Mouse (Mus musculus) neutrophil, adult 5-6 weeks (primary cell): Measurements from ENCODE around the gene Podxl2. TPM values are rescaled to one million over a fixed set of nuclear protein-coding genes. Genes with fewer than 3 reads are reported as not detected.

Source experiments
- ATAC-seq: fragments of 151-379, 151-347 bp; 2 replicates; pipeline ENCODE4 v1.8.0; 2017; ENCODE audit warnings: mild to moderate bottlenecking, moderate TSS enrichment; ENCODE audit not compliant: insufficient number of reproducible peaks, poor library complexity, low FRiP score, severe bottlenecking; ENCODE audit errors: extremely low read depth
- total RNA-seq: library from RNA; stranded (forward); fragments of 200-1000 nt; gene quantifications from 2 replicates; pipeline ENCODE4 v1.2.3, GENCODE M21; 2017

Gene Podxl2
- total RNA-seq, 1 experiment from 2014 or later, result 0.58 TPM

DNA sequence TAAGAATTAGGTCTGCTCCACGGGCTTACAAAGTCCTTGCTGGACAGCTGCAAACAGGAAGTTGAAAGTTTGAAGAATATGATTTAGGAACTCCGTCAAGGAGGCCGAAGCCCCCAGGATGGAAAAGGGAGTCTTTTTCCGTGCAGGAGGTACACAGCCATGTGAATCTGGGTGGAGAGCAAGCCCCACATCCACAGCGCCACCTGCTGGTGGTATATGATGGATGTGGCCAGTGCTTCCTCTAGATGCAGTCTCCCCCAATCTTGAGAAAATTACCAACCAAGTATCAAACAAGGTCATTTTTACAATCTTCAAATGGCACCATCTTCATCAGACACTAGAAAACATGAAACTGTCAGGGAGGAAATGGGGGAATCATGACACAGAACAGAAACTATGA is 18.7 kb upstream of the Podxl2 start:
- 0 out of 2 replicates have a peak, but pooled peaks have one; percentile 24 for ATAC-seq

DNA sequence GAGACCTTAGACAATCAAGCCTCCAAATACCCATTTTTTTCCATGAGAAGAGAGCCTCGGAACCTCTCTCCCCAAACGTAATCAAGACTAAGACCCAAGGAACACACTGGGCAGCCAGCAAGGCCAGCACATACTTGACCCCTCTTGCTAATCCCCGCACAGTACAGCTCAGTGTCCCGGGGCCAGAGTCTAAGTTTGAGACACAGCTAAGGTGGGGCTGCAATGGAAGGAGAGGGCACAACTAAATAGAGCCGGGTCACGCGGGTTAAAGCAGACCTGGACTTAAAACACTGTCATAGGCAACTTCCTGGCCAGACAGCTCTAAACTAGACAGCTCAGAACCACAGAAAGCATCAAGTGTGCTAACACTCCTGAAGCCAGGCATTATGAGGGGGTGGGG is 16.0 kb upstream of the Podxl2 start:
- no peak for ATAC-seq

GRCm38 (mm10) chr6:88889410-88890042 is 14.7 kb upstream of the Podxl2 start:
- no peak for ATAC-seq

DNA sequence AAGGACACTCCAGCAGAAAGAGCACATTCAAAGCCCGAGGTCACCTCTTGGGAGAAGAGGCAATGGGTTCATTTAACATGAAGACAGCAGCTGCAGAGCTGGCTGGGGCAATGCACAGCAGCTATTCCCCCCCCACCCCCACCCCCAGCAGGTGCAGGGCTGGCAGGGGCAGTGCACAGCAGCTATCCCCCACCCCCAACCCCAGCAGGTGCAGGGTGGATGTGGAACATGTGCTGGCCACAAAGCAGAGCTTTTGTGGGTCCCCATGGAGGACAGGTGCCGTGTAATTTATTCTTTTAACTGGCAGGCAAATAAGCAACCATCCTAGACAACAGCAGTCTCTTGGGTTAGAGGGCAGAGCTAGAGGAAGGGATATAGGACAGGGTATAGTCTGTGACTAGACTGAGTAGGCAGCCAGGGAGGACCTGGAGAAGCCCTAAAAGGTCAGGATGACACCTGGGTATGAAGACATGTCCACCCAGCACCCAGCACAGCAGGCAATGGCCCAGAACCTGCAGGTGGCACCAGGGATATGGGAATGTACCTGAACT is 11.6 kb upstream of the Podxl2 start:
- ATAC-seq, result no peak

DNA sequence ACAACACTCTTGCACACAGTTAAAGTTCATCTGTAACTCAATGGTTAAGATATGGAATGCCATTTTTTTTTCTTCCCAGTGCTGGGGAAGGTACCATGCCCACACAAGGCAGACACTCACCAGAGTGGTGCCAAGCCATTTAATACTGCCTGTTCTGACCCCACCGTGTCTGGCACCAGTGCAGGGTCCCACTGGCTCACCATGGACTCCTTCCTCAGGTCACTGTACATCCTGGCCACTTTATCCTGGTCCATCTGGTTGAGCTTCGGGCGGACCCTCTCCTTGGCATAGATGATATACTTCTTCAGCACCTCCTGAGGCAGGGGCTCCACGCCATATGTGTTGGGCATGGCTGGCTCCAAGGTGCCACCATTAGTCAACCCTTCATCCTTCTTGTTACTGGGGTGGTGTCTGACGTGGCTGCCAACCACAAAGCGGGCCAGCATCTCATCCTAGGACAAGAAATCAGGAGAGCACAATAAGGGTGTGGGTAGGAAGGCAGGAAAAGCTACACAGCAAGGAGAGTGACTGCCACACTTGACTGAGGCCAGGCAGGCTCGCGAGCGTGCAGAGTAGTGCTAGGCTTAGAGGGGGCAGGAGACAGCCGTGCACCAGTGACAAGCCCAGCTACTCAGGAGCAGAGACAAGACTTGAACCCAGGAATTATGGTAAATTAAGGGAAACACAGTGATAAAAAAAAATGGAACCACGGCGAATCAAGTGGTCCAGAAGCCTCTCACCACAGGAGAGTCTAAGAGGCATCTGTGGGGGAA is 11.0 kb upstream of the Podxl2 start:
- no peak for ATAC-seq

DNA sequence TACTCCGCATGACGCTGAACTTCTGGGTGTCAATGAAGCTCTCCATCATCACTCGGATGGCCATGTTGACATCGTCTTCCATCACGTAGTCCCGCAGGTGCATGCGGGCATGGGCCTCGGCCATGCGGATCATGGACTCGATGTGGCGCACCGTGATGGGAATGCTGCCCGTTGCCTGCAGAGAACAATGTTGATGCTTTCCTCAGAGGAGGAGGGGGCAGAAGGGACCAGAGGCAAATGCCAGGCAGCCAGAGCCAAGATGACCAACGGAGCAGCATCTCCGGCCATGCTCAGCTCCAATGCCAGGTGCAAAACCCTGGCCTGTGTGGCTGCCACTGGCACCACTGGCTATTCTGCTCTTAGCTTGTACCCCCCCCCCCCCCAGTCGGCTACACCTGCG is 9.8 kb upstream of the Podxl2 start:
- ATAC-seq, result no peak

DNA sequence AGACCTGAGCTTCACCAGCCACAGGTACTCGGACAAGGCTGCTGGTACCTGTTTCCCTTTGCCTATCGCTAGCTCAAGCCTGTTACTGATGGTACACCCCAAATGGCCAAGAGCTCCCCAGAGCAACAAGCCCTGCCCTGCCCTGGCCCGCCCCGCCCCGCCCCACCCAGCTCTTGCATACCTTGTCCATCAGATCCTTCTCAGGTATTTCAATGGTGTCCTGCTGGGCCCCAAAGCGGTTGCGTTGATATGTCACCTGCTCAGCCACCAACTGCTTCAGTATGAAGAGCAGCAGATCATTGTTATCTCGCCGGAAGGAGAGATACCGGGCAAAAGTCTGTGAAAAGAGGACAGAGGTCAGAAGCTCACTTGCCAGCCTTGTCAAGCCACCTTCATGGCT is 9.4 kb upstream of the Podxl2 start:
- no peak for ATAC-seq

DNA sequence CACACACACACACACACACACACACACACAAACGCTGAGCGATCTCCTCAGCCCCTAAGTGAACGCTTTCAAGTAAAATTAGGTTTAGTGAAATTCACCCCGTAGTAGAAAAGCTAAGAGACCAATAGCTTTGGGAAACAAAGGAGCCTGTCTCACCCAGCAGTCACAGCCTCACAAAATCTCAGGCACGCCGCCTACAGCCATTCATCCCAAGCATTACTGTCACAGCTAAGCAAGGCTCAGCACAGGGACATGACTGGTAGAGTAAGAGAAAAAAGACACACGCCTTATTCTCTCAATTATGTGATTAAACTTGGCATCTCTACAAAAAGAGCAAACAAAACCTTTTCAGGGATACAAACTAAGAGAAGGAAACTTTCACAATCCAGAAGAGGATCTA is 6.5 kb upstream of the Podxl2 start:
- no peak for ATAC-seq

- ATAC-seq, result no peak
Observed at GRCm38 (mm10) chr6:88879471-88879870, 4.6 kb upstream of the Podxl2 start.

DNA sequence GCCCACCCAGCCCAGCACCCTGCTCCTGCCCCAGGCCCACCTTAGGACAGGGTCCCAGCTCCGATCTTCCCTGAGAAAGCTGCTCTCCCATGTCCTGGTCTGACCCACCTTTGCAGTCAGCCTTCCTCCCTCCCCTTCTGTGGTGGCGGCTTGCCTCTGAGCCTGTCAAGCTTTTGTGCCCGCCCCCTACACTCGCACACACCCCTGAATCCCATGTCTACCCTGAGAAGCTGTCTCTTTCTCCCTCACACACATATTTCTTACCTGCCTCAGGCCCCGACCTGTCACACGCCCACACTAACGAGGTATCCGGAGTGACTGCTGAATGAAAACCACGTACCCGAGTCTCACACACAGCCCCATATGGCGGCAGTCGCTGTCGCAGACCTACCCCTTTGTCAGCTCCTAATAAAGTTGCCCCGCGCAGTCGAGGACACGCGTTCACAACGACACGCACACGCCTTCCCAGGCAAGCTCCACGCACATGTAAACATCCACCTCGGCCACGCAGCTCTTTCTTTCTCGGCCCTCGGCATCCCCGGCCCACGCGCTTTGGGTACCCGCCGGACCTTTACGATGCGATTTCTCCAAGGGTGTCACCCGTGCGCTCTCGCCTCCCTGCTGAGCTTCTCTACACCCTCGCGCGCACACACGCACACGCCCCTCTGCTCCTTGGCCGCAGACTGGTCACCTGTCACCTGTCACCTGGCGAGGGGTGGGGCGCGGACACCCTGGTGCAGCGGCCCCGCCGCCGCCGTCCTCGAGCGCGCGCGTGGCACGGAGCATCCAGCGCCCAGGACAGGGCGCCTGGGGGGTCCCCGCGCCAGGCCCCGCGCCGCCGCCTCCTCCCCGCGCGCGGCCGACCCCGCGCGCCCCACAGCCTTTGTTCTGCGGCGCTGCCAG is 628 bp downstream of the Podxl2 start:
- no peak for ATAC-seq

DNA sequence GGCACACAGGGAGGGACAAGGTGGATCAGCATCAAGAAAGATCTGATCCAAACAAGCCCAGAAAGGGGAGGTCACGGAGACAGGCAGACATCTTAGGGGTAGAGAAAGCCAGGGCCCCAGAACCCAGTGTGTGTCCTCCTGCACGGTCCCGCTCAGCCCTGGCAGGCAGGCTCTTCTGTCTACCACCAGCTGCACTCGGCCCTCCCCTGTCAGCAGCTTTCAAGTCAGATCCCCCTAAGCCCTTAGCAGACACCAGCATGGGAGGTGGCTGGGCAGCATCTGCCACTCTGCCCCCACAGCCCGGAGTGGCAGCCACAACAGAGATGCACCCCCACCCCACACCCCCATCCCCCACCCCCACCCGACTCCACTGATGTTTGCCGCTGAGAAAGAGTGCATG is 2.0 kb downstream of the Podxl2 start:
- no peak for ATAC-seq

GRCm38 (mm10) chr6:88871546-88871945 is 3.3 kb downstream of the Podxl2 start:
- no peak for ATAC-seq

GRCm38 (mm10) chr6:88870594-88870993 is 4.2 kb downstream of the Podxl2 start:
- ATAC-seq, result no peak

- ATAC-seq, result no peak
Observed at GRCm38 (mm10) chr6:88869459-88869858, 5.4 kb downstream of the Podxl2 start.

DNA sequence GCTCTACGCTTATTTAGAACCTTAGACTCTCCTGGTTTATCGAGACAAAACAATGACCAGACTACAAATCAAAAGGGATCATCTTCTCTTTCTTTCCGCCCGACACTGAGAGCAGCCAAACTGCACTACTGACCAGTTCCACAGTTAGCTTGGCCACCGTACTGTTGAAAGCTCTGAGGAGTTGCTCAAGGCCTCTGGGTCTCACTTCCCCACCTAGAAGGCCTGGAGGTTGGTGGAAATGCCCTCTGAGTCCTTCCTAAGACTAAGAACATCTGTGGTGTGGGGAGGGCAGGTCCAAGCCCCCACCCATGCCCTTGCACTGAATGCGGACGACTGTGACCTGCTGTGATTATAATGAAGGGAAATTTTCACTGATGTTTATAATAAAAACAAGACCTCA is 9.1 kb downstream of the Podxl2 start:
- ATAC-seq, result no peak

DNA sequence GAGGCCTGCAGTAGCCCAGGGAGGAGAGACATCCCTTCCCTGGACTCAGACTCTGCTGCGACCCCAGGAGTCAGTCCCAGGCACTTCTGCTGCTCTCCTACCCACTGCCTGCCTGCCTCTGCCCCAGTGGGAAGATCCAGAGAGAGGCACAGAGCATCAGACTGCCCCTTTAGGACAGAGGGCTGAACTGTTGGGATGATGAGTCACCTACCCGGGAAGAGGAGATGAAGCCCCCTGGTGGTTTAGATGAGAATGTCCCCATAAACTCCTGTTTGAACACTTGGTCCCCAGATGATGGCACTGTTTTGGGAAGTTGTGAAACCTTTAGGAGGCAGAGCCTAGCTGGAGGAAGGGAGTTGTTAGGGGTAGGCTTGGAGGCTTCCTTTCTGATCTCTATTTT is 13.9 kb downstream of the Podxl2 start:
- peak; percentile 14; the same call in 1 of the 2 replicates for ATAC-seq

- no peak for ATAC-seq
Observed at GRCm38 (mm10) chr6:88858341-88858740, 16.5 kb downstream of the Podxl2 start.

DNA sequence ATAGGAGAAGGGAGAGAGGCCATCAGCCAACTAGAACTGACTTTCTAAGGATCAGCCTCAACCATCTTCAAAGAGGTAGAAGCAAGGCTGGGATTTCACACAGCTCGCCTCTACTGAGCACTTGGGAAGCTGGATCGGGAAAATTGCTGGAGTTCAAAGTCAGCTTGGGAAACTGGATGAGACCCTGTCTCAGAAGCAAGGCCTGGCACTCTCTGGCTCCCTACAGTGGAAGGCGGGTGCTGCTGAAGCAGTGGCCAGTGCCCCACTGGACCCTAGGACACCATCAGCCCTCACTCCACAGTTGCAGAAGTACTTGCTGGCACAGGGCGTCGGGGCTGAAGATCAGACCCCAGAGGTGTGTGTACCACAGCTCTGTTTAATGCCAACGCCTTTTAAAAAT is 17.0 kb downstream of the Podxl2 start:
- ATAC-seq, result no peak

DNA sequence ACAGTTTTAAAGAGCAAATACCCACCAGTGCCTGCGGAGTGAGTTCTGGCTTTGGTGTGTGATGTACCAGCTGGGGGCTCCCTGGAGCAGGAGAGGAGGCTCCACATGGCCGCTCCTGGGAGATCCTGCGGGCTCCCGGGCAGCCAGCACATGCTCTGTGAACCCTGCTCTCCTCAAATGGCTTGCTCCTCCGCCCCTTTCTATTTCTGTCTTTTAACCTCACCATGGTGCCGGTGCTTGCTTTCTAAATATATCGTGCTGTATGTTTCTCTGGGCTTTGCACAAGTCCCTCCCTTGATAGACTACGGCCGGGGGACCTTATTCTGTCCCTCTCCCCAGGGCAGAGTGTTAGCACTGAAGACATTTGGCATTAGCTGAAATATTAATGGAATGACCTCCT is 17.6 kb downstream of the Podxl2 start:
- no peak for ATAC-seq
